Mouse (Mus musculus) MEL (cell line): ENCODE measurements at regions not wholly inside any gene's neighbourhood (a gene's known extent, or its start where the extent isn't known, plus 50 kb on each side); places are given as distances from the start of the nearest gene placed in this dataset.

Source experiments
- JUND ChIP-seq: IDR thresholded peaks from 2 replicates; pipeline ENCODE4 v1.6.1; 2011; ENCODE audit warnings: low read depth, mild to moderate bottlenecking, improper control_type of control experiment, low read length
- RCOR1 ChIP-seq: IDR thresholded peaks from 2 replicates; pipeline ENCODE4 v1.6.1; 2012; ENCODE audit warnings: low read depth, mild to moderate bottlenecking, inconsistent platforms, low read length, improper control_type of control experiment

DNA sequence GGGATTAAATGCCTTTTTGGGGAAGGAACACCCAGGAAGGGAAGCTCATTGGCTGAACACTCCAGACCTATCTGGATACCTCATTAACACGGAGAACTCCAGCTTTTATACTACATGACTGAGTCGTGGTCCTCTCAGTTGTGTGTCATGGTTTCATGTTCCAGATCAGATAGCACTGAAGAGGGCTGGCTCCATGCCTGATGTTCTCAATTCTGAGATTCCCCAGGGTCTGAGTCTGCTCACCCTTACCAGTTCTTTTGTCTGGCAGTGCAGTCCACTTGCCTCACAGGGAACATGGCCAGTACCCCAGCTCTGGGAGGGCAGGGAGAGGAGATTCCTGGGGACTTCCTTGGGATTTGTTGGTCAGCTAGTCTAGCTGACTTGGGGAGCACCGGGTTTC lies 372.0 kb downstream of the Cd83 start:
- TF ChIP-seq RCOR1 (no peak), JUND (no peak)
